8 mouse cellular contexts compared by ENCODE assay signal in the genomic region with DNA sequence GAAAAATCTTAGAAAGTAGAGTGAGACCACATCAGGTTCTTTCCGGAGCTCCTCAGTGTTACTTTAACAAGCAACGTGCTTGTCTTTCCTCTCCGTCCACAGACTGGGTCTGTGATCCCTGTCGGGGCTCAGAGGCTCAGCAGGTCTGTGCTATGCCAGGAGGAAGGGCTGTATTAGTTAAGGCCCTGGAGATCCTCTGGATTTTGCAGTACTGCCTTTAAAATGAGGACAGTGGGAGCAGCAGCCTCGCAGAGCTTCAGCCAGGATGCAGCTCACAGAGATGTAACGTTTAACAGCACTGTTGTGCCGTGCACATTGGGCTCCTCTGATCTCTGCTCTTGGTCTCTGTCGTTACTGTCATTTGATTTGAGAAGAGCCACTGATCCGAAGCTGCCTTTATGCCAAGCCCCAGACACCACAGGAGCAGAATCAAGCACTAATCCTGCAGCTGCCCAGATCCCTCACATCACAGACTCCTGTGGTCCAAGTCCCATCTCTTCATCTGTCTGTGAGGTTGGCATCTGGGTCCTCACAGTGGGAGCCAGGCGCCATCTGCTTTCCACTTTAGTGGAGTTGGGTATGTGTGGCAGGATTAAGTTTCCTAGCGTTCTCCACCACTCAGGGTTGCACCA.
A peak's percentile ranks its signal among the peaks of the same experiment; 100 is the strongest.
DNase-seq lines count a peak whose midpoint lies in the region; ATAC-seq and TF ChIP-seq lines count a peak whose summit lies in the region.

No protein-coding gene starts in this region.

- no peaks in the 10 kb centered on the region for H3K27me3 ChIP-seq in limb, embryonic 12.5 days
- no peaks in the 10 kb centered on the region for H3K27me3 ChIP-seq in limb, embryonic 10.5 days (ENCODE audit: low read depth, poor library complexity, severe bottlenecking)
- H3K27me3 ChIP-seq in heart, embryonic 16.5 days (ENCODE audit: control insufficient read depth, insufficient read depth, low read length) = no peaks in the 10 kb centered on the region

- DNase-seq in gastrocnemius, adult 2 months = peak; percentile 60
- no peak for DNase-seq in gastrocnemius, postnatal 10 days
- no peak for DNase-seq in limb, embryonic 10.5 days (ENCODE audit: low spot score)
- DNase-seq in retina, embryonic 14.5 days (ENCODE audit: low spot score) = peak; percentile 26
- no peak for DNase-seq in right cerebral cortex, adult 2 months (ENCODE audit: low spot score in 2 of 2)

- no peak overlapping the region for H3K4me2 ChIP-seq in limb, embryonic 12.5 days
- H3K4me2 ChIP-seq in heart, embryonic 16.5 days (ENCODE audit: low read depth, low read length) = peak overlapping the region; percentile 16; the same call in 1 of the 2 replicates

- TF ChIP-seq CTCF in gastrocnemius, adult 2 months (IDR thresholded peaks at IDR 0.05) = no peak

- no peak overlapping the region for H3K9ac ChIP-seq in limb, embryonic 12.5 days (replicated peaks)
- peak overlapping the region; percentile 42 for H3K9ac ChIP-seq in heart, embryonic 16.5 days (ENCODE audit: low read length)

- no peaks in the 10 kb centered on the region for H3K9me3 ChIP-seq in limb, embryonic 12.5 days
- no peaks in the 10 kb centered on the region for H3K9me3 ChIP-seq in limb, embryonic 10.5 days (replicated peaks)
- H3K9me3 ChIP-seq in heart, embryonic 16.5 days (replicated peaks; ENCODE audit: control insufficient read depth, low read length) = no peaks in the 10 kb centered on the region

- peak overlapping the region; percentile 95 for H3K27ac ChIP-seq in gastrocnemius, adult 2 months
- H3K27ac ChIP-seq in limb, embryonic 12.5 days = 0 out of 2 replicates have a peak overlapping the region, but pooled peaks have one; percentile 35
- H3K27ac ChIP-seq in limb, embryonic 10.5 days = no peak overlapping the region
- peak overlapping the region; percentile 87 for H3K27ac ChIP-seq in heart, embryonic 16.5 days (ENCODE audit: low read length)

- no peak for ATAC-seq in limb, embryonic 12.5 days (ENCODE audit: insufficient number of reproducible peaks, insufficient read depth, low FRiP score, low TSS enrichment, low read depth)
- ATAC-seq in heart, embryonic 16.5 days (replicated peaks; ENCODE audit: extremely low read depth, insufficient read depth, low FRiP score) = no peak
- ATAC-seq in megakaryocyte, adult 5-6 weeks (ENCODE audit: poor library complexity, severe bottlenecking) = no peak

- intact Hi-C loops in gastrocnemius, adult 2 months (cut with DNase I) = loop anchor here (2.0 kb wide), 2 partner anchors 33 to 41 kb away; no protein-coding TSS in a partner anchor

- H3K4me3 ChIP-seq in gastrocnemius, adult 2 months = peak overlapping the region; percentile 50
- H3K4me3 ChIP-seq in limb, embryonic 12.5 days (replicated peaks) = no peak overlapping the region
- no peak overlapping the region for H3K4me3 ChIP-seq in limb, embryonic 10.5 days
- H3K4me3 ChIP-seq in heart, embryonic 16.5 days (ENCODE audit: low read length) = no peak overlapping the region

- H3K4me1 ChIP-seq in limb, embryonic 12.5 days (replicated peaks) = 0 out of 2 replicates have a peak, but pooled peaks cover 5% of the 10 kb centered on the region
- peaks cover 6% of the 10 kb centered on the region; the same call in 1 of the 2 replicates for H3K4me1 ChIP-seq in limb, embryonic 10.5 days
- peaks cover 53% of the 10 kb centered on the region for H3K4me1 ChIP-seq in heart, embryonic 16.5 days (ENCODE audit: control insufficient read depth, insufficient read depth, low read length)

- H3K36me3 ChIP-seq in limb, embryonic 12.5 days = no peaks in the 10 kb centered on the region
- H3K36me3 ChIP-seq in limb, embryonic 10.5 days = no peaks in the 10 kb centered on the region
- no peaks in the 10 kb centered on the region for H3K36me3 ChIP-seq in heart, embryonic 16.5 days (ENCODE audit: control insufficient read depth, insufficient read depth)

- WGBS in limb, embryonic 12.5 days = 65% methylated on average over 11 of the region's 11 CpGs
- WGBS in limb, embryonic 10.5 days = 70% methylated on average over 11 of the region's 11 CpGs
- WGBS in heart, embryonic 16.5 days = 43% methylated on average over 11 of the region's 11 CpGs

Comparison
In these comparisons a context has a peak if more than half of its experiments do, and no peak if none do; other contexts are left out.
1. DNase-seq: peak in gastrocnemius, adult 2 months (single experiment) and retina, embryonic 14.5 days (single experiment); none in gastrocnemius, postnatal 10 days (single experiment), limb, embryonic 10.5 days (single experiment) and right cerebral cortex, adult 2 months (0 of 2).